Mouse (Mus musculus) liver, adult 2 months (tissue): ENCODE results near the gene Gkn3. TPM values are rescaled to one million over a fixed set of nuclear protein-coding genes. Genes with fewer than 3 reads are reported as not detected.

Experiments
- DNase-seq: peaks from one replicate; pipeline ENCODE4 v3.0.0-alpha.2; 2011; ENCODE audit warnings: low read depth, low spot score; ENCODE audit errors: extremely low read depth
- H3K27ac ChIP-seq: fragments of 200-500 bp; replicated peaks from 2 replicates; pipeline ENCODE4 v1.5.1; 2012; ENCODE audit warnings: low read depth, mild to moderate bottlenecking, control low read depth, inconsistent platforms, low read length; ENCODE audit not compliant: insufficient read depth
- H3K27me3 ChIP-seq: fragments of 200-500 bp; 2 replicates; pipeline ENCODE4 v1.6.1; 2012; ENCODE audit warnings: mild to moderate bottlenecking, moderate library complexity, low read length, inconsistent platforms; ENCODE audit not compliant: control insufficient read depth, insufficient read depth
- H3K36me3 ChIP-seq: fragments of 200-500 bp; 2 replicates; pipeline ENCODE4 v1.6.1; 2012; ENCODE audit warnings: low read length, inconsistent platforms; ENCODE audit not compliant: control insufficient read depth, insufficient read depth
- H3K4me1 ChIP-seq: fragments of 200-500 bp; 2 replicates; pipeline ENCODE4 v1.6.1; 2011; ENCODE audit warnings: low read length; ENCODE audit not compliant: control insufficient read depth, insufficient read depth
- H3K4me3 ChIP-seq: fragments of 200-500 bp; 2 replicates; pipeline ENCODE4 v1.5.1; 2011; ENCODE audit warnings: low read depth, mild to moderate bottlenecking, control low read depth, low read length, moderate library complexity; ENCODE audit not compliant: insufficient read depth
- H3K79me2 ChIP-seq: fragments of 200-500 bp; 2 replicates; pipeline ENCODE4 v1.6.1; 2012; ENCODE audit warnings: inconsistent platforms, mild to moderate bottlenecking, low read length, moderate library complexity; ENCODE audit not compliant: control insufficient read depth, insufficient read depth
- H3K9ac ChIP-seq: fragments of 200-500 bp; 2 replicates; pipeline ENCODE4 v1.6.1; 2012; ENCODE audit warnings: low read depth, mild to moderate bottlenecking, control low read depth, inconsistent platforms, low read length
- CTCF ChIP-seq: fragments of 200-500 bp; IDR thresholded peaks from 2 replicates; pipeline ENCODE4 v1.5.1; 2011; ENCODE audit warnings: low read depth, low read length, control low read depth
- POLR2A ChIP-seq: fragments of 200-500 bp; IDR thresholded peaks from 2 replicates; pipeline ENCODE4 v1.6.1; 2011; ENCODE audit warnings: low read length, control low read depth; ENCODE audit not compliant: insufficient read depth; ENCODE audit errors: extremely low read depth
- WGBS: fragments of 180-500 bp; shearing (Covaris S2); methylation state at CpG from one replicate; pipeline ENCODE4 v1.1.7; 2018; 5-methylcytosine and 5-hydroxymethylcytosine counted together
- polyA plus RNA-seq: library from polyadenylated mRNA; depleted of rRNA; stranded (reverse); fragments of >200 nt; gene quantifications from 2 replicates; pipeline ENCODE4 v1.2.3, GENCODE M21; 2012; rRNA removed
- total RNA-seq: library from RNA; depleted of rRNA; stranded (reverse); fragments of >200 nt; gene quantifications from 2 replicates; pipeline ENCODE4 v1.2.3, GENCODE M21; 2014; rRNA removed

Gene Gkn3
- total RNA-seq, result 0.47 TPM in 1 of 2 replicates, not detected in the other
- polyA plus RNA-seq, result not detected in 2 replicates

- 28% methylated on average over 7 of the region's 7 CpGs for WGBS
- Histone ChIP-seq H3K36me3 (no peaks in the 10 kb centered on the region), H3K4me1 (peaks cover 9% of the 10 kb centered on the region), H3K79me2 (no peaks in the 10 kb centered on the region), H3K27ac (no peak within 1 kb of the TSS), H3K4me3 (no peak within 1 kb of the TSS), H3K27me3 (no peaks in the 10 kb centered on the region), H3K9ac (no peak within 1 kb of the TSS)
- TF ChIP-seq CTCF (no peak), POLR2A (no peak)
- peak; percentile 38 for DNase-seq
Observed at GRCm38 (mm10) chr6:87388877-87389276, at the start of gene Gkn3. Gene Gkn3 (minus strand): TSS chr6:87388935.

- no peak overlapping the region for H3K9ac ChIP-seq
- peaks cover 2% of the 10 kb centered on the region; the same call in 1 of the 2 replicates for H3K4me1 ChIP-seq
- DNase-seq, result no peak
- H3K36me3 ChIP-seq, result no peaks in the 10 kb centered on the region
- no peak overlapping the region for H3K27ac ChIP-seq
- H3K4me3 ChIP-seq, result no peak overlapping the region
- TF ChIP-seq CTCF, result no peak
- TF ChIP-seq POLR2A, result no peak
- H3K79me2 ChIP-seq, result no peaks in the 10 kb centered on the region
- WGBS, result 82% methylated on average over 8 of the region's 8 CpGs
- H3K27me3 ChIP-seq, result no peaks in the 10 kb centered on the region
Observed at GRCm38 (mm10) chr6:87436745-87437144, 48.0 kb upstream of the Gkn3 start.

GRCm38 (mm10) chr6:87435791-87436190 lies 47.1 kb upstream of the Gkn3 start:
- TF ChIP-seq POLR2A (no peak), CTCF (no peak)
- H3K27me3 ChIP-seq, result no peaks in the 10 kb centered on the region
- WGBS, result 88% methylated on average over 3 of the region's 3 CpGs
- no peaks in the 10 kb centered on the region for H3K79me2 ChIP-seq
- H3K36me3 ChIP-seq, result no peaks in the 10 kb centered on the region
- no peak overlapping the region for H3K27ac ChIP-seq
- 0 out of 2 replicates have a peak, but pooled peaks cover under 1% of the 10 kb centered on the region for H3K4me1 ChIP-seq
- no peak overlapping the region for H3K4me3 ChIP-seq
- no peak overlapping the region for H3K9ac ChIP-seq
- DNase-seq, result no peak

- peak within 1 kb of the TSS; percentile 34 for H3K9ac ChIP-seq
- no peaks in the 10 kb centered on the region for H3K79me2 ChIP-seq
- H3K27ac ChIP-seq, result peak within 1 kb of the TSS; percentile 46
- no peak for TF ChIP-seq POLR2A
- no peaks in the 10 kb centered on the region for H3K36me3 ChIP-seq
- no peaks in the 10 kb centered on the region for H3K27me3 ChIP-seq
- 75% methylated on average over 7 of the region's 7 CpGs for WGBS
- peak; percentile 52 for DNase-seq
- 0 out of 2 replicates have a peak, but pooled peaks cover 2% of the 10 kb centered on the region for H3K4me1 ChIP-seq
- H3K4me3 ChIP-seq, result peak within 1 kb of the TSS; percentile 50
Observed at GRCm38 (mm10) chr6:87428487-87429044, 39.8 kb upstream of the Gkn3 start, which contains the start of gene Bmp10. Gene Bmp10 (plus strand): TSS chr6:87428994.

GRCm38 (mm10) chr6:87427616-87428015 lies 38.9 kb upstream of the Gkn3 start:
- no peaks in the 10 kb centered on the region for H3K36me3 ChIP-seq
- peak; percentile 8 for DNase-seq
- TF ChIP-seq CTCF (no peak), POLR2A (no peak)
- no peak overlapping the region for H3K9ac ChIP-seq
- WGBS, result 68% methylated on average over 8 of the region's 8 CpGs
- H3K4me3 ChIP-seq, result no peak overlapping the region
- no peaks in the 10 kb centered on the region for H3K27me3 ChIP-seq
- no peaks in the 10 kb centered on the region for H3K79me2 ChIP-seq
- no peak overlapping the region for H3K27ac ChIP-seq
- H3K4me1 ChIP-seq, result 0 out of 2 replicates have a peak, but pooled peaks cover 2% of the 10 kb centered on the region

GRCm38 (mm10) chr6:87426954-87427353 lies 38.2 kb upstream of the Gkn3 start:
- H3K4me1 ChIP-seq, result 0 out of 2 replicates have a peak, but pooled peaks cover 2% of the 10 kb centered on the region
- no peaks in the 10 kb centered on the region for H3K27me3 ChIP-seq
- no peak overlapping the region for H3K4me3 ChIP-seq
- no peaks in the 10 kb centered on the region for H3K36me3 ChIP-seq
- no peak overlapping the region for H3K9ac ChIP-seq
- no peak overlapping the region for H3K27ac ChIP-seq
- no peak for TF ChIP-seq POLR2A
- no peak for TF ChIP-seq CTCF
- WGBS, result 55% methylated on average over 5 of the region's 5 CpGs
- DNase-seq, result peak; percentile 55
- H3K79me2 ChIP-seq, result no peaks in the 10 kb centered on the region
